Mouse (Mus musculus): ENCODE data around the gene Nup160. TPM values are rescaled to one million over a fixed set of nuclear protein-coding genes. Genes with fewer than 3 reads are reported as not detected.

Gene Nup160
- polyA plus RNA-seq, 1 experiment from 2014 or later, result 41.1 TPM

GRCm38 (mm10) chr2:90655449-90655848, 21.6 kb upstream of the Nup160 start:
- no peaks in the 10 kb centered on the region for H3K9me3 ChIP-seq (ENCODE audit: control insufficient read depth, low read length)
- no peak overlapping the region for H3K4me2 ChIP-seq (ENCODE audit: low read depth, low read length)
- ATAC-seq (ENCODE audit: low read depth) (no peak), DNase-seq (ENCODE audit: low spot score) (no peak)
- H3K9ac ChIP-seq (ENCODE audit: low read depth, low read length), result no peak overlapping the region
- WGBS, result 69% methylated on average over 6 of the region's 6 CpGs
- no peak overlapping the region for H3K4me3 ChIP-seq (ENCODE audit: low read depth, low read length)
- H3K27me3 ChIP-seq (replicated peaks; ENCODE audit: control insufficient read depth, insufficient read depth, low read length), result no peaks in the 10 kb centered on the region
- H3K36me3 ChIP-seq (ENCODE audit: control insufficient read depth, insufficient read depth, low read length), result no peaks in the 10 kb centered on the region
- H3K27ac ChIP-seq (replicated peaks; ENCODE audit: low read depth, low read length), result no peak overlapping the region
- no peaks in the 10 kb centered on the region for H3K4me1 ChIP-seq (ENCODE audit: control insufficient read depth, insufficient read depth, low read length)

GRCm38 (mm10) chr2:90658613-90659012, 18.4 kb upstream of the Nup160 start:
- no peak overlapping the region for H3K9ac ChIP-seq (ENCODE audit: low read depth, low read length)
- H3K4me2 ChIP-seq (ENCODE audit: low read depth, low read length), result no peak overlapping the region
- DNase-seq (ENCODE audit: low spot score) (no peak), ATAC-seq (ENCODE audit: low read depth) (no peak)
- 81% methylated on average over 4 of the region's 4 CpGs for WGBS
- no peaks in the 10 kb centered on the region for H3K9me3 ChIP-seq (ENCODE audit: control insufficient read depth, low read length)
- no peaks in the 10 kb centered on the region for H3K27me3 ChIP-seq (replicated peaks; ENCODE audit: control insufficient read depth, insufficient read depth, low read length)
- no peak overlapping the region for H3K4me3 ChIP-seq (ENCODE audit: low read depth, low read length)
- no peaks in the 10 kb centered on the region for H3K36me3 ChIP-seq (ENCODE audit: control insufficient read depth, insufficient read depth, low read length)
- H3K4me1 ChIP-seq (ENCODE audit: control insufficient read depth, insufficient read depth, low read length), result no peaks in the 10 kb centered on the region
- H3K27ac ChIP-seq (replicated peaks; ENCODE audit: low read depth, low read length), result no peak overlapping the region

DNA sequence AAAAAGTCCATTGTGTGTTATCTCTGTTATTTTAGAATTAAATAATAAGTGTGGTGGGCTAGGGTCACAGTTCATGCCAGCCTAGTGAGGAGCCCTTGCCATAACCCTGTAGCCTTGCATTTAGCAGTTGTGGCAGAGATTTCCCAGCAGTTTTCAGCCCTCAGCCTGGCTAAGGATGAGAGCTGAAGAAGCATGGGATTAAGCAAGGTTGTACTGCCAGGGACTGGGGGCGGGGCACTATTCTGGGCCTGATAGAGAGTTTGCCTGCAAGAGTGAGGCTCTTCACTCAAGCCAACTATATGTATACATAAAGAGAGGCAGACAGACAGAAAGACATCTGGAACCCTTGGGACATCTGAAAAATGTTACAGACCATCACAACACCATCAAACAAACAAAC, 18.0 kb upstream of the Nup160 start:
- no peak overlapping the region for H3K9ac ChIP-seq (ENCODE audit: low read depth, low read length)
- no peaks in the 10 kb centered on the region for H3K36me3 ChIP-seq (ENCODE audit: control insufficient read depth, insufficient read depth, low read length)
- H3K4me1 ChIP-seq (ENCODE audit: control insufficient read depth, insufficient read depth, low read length), result no peaks in the 10 kb centered on the region
- DNase-seq (ENCODE audit: low spot score) (no peak), ATAC-seq (ENCODE audit: low read depth) (no peak)
- H3K4me2 ChIP-seq (ENCODE audit: low read depth, low read length), result no peak overlapping the region
- no peak overlapping the region for H3K27ac ChIP-seq (replicated peaks; ENCODE audit: low read depth, low read length)
- no peak overlapping the region for H3K4me3 ChIP-seq (ENCODE audit: low read depth, low read length)
- H3K9me3 ChIP-seq (ENCODE audit: control insufficient read depth, low read length), result no peaks in the 10 kb centered on the region
- WGBS, result 91% methylated on average over 1 of the region's 1 CpGs
- H3K27me3 ChIP-seq (replicated peaks; ENCODE audit: control insufficient read depth, insufficient read depth, low read length), result no peaks in the 10 kb centered on the region

GRCm38 (mm10) chr2:90659639-90660038, 17.4 kb upstream of the Nup160 start:
- ATAC-seq (ENCODE audit: low read depth) (no peak), DNase-seq (ENCODE audit: low spot score) (no peak)
- WGBS, result 71% methylated on average over 3 of the region's 3 CpGs

DNA sequence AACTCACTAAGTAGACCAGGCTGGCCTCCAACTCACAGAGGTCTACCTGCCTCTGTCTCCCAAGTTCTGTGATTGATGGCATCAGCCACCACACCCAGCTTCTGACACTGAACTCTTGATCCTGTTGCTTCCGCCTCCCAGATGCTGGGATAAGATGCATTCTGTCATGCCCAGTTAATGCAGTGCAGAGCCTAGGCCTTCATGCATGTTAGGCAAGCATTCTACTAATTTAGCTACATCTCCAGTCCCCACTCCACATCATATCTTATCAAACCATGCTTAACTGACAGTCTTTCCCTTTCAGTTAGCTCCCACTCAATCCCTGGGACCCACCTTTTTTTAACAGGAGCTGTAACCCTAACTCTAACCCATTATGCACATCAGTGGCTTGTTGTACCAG, 16.1 kb upstream of the Nup160 start:
- Histone ChIP-seq H3K4me3 (ENCODE audit: low read depth, low read length) (no peak overlapping the region), H3K9me3 (ENCODE audit: control insufficient read depth, low read length) (no peaks in the 10 kb centered on the region), H3K4me1 (ENCODE audit: control insufficient read depth, insufficient read depth, low read length) (no peaks in the 10 kb centered on the region), H3K36me3 (ENCODE audit: control insufficient read depth, insufficient read depth, low read length) (no peaks in the 10 kb centered on the region), H3K27ac (replicated peaks; ENCODE audit: low read depth, low read length) (no peak overlapping the region), H3K4me2 (ENCODE audit: low read depth, low read length) (no peak overlapping the region), H3K27me3 (replicated peaks; ENCODE audit: control insufficient read depth, insufficient read depth, low read length) (no peaks in the 10 kb centered on the region), H3K9ac (ENCODE audit: low read depth, low read length) (no peak overlapping the region)
- ATAC-seq (ENCODE audit: low read depth) (no peak), DNase-seq (ENCODE audit: low spot score) (no peak)
- WGBS, result 100% methylated on average over 1 of the region's 1 CpGs

More at GRCm38 (mm10) chr2:90659639-90660038, 17.4 kb upstream of the Nup160 start:
- H3K9ac ChIP-seq (ENCODE audit: low read depth, low read length), result no peak overlapping the region
- H3K27me3 ChIP-seq (replicated peaks; ENCODE audit: control insufficient read depth, insufficient read depth, low read length), result no peaks in the 10 kb centered on the region
- no peak overlapping the region for H3K4me2 ChIP-seq (ENCODE audit: low read depth, low read length)
- no peak overlapping the region for H3K4me3 ChIP-seq (ENCODE audit: low read depth, low read length)
- no peaks in the 10 kb centered on the region for H3K36me3 ChIP-seq (ENCODE audit: control insufficient read depth, insufficient read depth, low read length)
- no peaks in the 10 kb centered on the region for H3K4me1 ChIP-seq (ENCODE audit: control insufficient read depth, insufficient read depth, low read length)
- no peak overlapping the region for H3K27ac ChIP-seq (replicated peaks; ENCODE audit: low read depth, low read length)
- H3K9me3 ChIP-seq (ENCODE audit: control insufficient read depth, low read length), result no peaks in the 10 kb centered on the region

DNA sequence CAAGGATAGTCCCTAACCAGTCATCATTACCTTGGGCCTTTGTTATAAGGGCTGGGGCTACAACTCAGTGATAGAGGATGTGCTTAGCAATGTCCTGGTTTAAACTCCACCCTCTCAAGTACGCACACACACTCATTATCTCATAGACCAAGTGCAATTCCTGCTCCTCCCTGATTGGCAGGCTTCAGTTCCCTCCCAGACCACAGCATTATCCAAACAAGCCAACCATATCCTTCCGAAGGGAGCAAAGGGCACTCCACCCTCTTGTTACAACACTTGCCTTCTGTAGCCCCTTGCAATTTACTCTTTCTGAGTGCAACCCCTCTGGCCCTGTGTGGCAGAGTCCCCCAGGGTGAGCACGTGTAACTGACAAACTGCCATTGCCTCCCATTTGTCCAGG, 15.6 kb upstream of the Nup160 start:
- WGBS, result 25% methylated on average over 3 of the region's 3 CpGs
- H3K36me3 ChIP-seq (ENCODE audit: control insufficient read depth, insufficient read depth, low read length), result no peaks in the 10 kb centered on the region
- ATAC-seq (ENCODE audit: low read depth), result no peak
- no peaks in the 10 kb centered on the region for H3K27me3 ChIP-seq (replicated peaks; ENCODE audit: control insufficient read depth, insufficient read depth, low read length)
- H3K27ac ChIP-seq (replicated peaks; ENCODE audit: low read depth, low read length), result no peak overlapping the region
- no peaks in the 10 kb centered on the region for H3K4me1 ChIP-seq (ENCODE audit: control insufficient read depth, insufficient read depth, low read length)
- no peak overlapping the region for H3K4me2 ChIP-seq (ENCODE audit: low read depth, low read length)
- no peak for DNase-seq (ENCODE audit: low spot score)
- no peak overlapping the region for H3K9ac ChIP-seq (ENCODE audit: low read depth, low read length)
- no peaks in the 10 kb centered on the region for H3K9me3 ChIP-seq (ENCODE audit: control insufficient read depth, low read length)
- no peak overlapping the region for H3K4me3 ChIP-seq (ENCODE audit: low read depth, low read length)

GRCm38 (mm10) chr2:90666591-90667387, 10.2 kb upstream of the Nup160 start:
- DNase-seq (ENCODE audit: low spot score) (peak; percentile 64), ATAC-seq (ENCODE audit: low read depth) (peak; percentile 31)
- Histone ChIP-seq H3K4me2 (ENCODE audit: low read depth, low read length) (peak overlapping the region; percentile 50), H3K27ac (replicated peaks; ENCODE audit: low read depth, low read length) (peak overlapping the region; percentile 74), H3K9ac (ENCODE audit: low read depth, low read length) (no peak overlapping the region), H3K36me3 (ENCODE audit: control insufficient read depth, insufficient read depth, low read length) (no peaks in the 10 kb centered on the region), H3K4me3 (ENCODE audit: low read depth, low read length) (0 out of 2 replicates have a peak overlapping the region, but pooled peaks have one; percentile 17), H3K9me3 (ENCODE audit: control insufficient read depth, low read length) (peaks cover 7% of the 10 kb centered on the region; the same call in 1 of the 2 replicates), H3K27me3 (replicated peaks; ENCODE audit: control insufficient read depth, insufficient read depth, low read length) (no peaks in the 10 kb centered on the region), H3K4me1 (ENCODE audit: control insufficient read depth, insufficient read depth, low read length) (peaks cover 17% of the 10 kb centered on the region)
- 18% methylated on average over 11 of the region's 11 CpGs for WGBS

- peak overlapping the region; percentile 74 for H3K27ac ChIP-seq (replicated peaks; ENCODE audit: low read depth, low read length)
- 10% methylated on average over 21 of the region's 21 CpGs for WGBS
Measured at GRCm38 (mm10) chr2:90667388-90668265, 9.4 kb upstream of the Nup160 start.

More at GRCm38 (mm10) chr2:90667388-90668265, 9.4 kb upstream of the Nup160 start:
- H3K4me1 ChIP-seq (ENCODE audit: control insufficient read depth, insufficient read depth, low read length), result peaks cover 17% of the 10 kb centered on the region
- no peaks in the 10 kb centered on the region for H3K27me3 ChIP-seq (replicated peaks; ENCODE audit: control insufficient read depth, insufficient read depth, low read length)
- peak overlapping the region; percentile 32; the same call in 1 of the 2 replicates for H3K9ac ChIP-seq (ENCODE audit: low read depth, low read length)
- H3K4me3 ChIP-seq (ENCODE audit: low read depth, low read length), result peak overlapping the region; percentile 17
- peaks cover 7% of the 10 kb centered on the region; the same call in 1 of the 2 replicates for H3K9me3 ChIP-seq (ENCODE audit: control insufficient read depth, low read length)
- peak overlapping the region; percentile 50 for H3K4me2 ChIP-seq (ENCODE audit: low read depth, low read length)
- H3K36me3 ChIP-seq (ENCODE audit: control insufficient read depth, insufficient read depth, low read length), result no peaks in the 10 kb centered on the region
- ATAC-seq (ENCODE audit: low read depth) (peak; percentile 76), DNase-seq (ENCODE audit: low spot score) (peak; percentile 88)

All from embryonic facial prominence, embryonic 14.5 days (tissue).